Mouse (Mus musculus): Measurements from ENCODE around the gene Cbx5.

- TF ChIP-seq EP300 (IDR thresholded peaks at IDR 0.05; ENCODE audit: insufficient read depth, low read depth, low read length) (no peak), CTCF (IDR thresholded peaks at IDR 0.05) (no peak), POLR2A (IDR thresholded peaks at IDR 0.05; ENCODE audit: insufficient read depth, low read depth, low read length) (no peak)
Measured at GRCm38 (mm10) chr15:103252660-103253059, 13.0 kb upstream of the Cbx5 start.
